Mouse (Mus musculus) erythroid progenitor cell, adult 5-6 weeks (primary cell): ENCODE data around the gene Cpne6. TPM values are rescaled to one million over a fixed set of nuclear protein-coding genes. Genes with fewer than 3 reads are reported as not detected.

Experiments
- ATAC-seq: replicated peaks from 2 replicates; pipeline ENCODE4 v1.8.0; 2016; ENCODE audit warnings: moderate number of reproducible peaks, mild to moderate bottlenecking, moderate TSS enrichment, inconsistent platforms; ENCODE audit not compliant: poor library complexity, low FRiP score, severe bottlenecking
- total RNA-seq, 2 experiments: library from RNA; stranded (forward) in 1 of 2; stranded (reverse) in 1 of 2; fragments of 150-400 nt in 1 of 2; fragments of 186-747, 209-891 nt in 1 of 2; gene quantifications; 2 replicates each; pipeline versions ENCODE4 v1.2.3 to v1.2.4; 2015 to 2017; ENCODE audit warnings: low replicate concordance in 2 of 2

Cpne6 gene
- total RNA-seq, 2 experiments from 2014 or later = not detected

DNA sequence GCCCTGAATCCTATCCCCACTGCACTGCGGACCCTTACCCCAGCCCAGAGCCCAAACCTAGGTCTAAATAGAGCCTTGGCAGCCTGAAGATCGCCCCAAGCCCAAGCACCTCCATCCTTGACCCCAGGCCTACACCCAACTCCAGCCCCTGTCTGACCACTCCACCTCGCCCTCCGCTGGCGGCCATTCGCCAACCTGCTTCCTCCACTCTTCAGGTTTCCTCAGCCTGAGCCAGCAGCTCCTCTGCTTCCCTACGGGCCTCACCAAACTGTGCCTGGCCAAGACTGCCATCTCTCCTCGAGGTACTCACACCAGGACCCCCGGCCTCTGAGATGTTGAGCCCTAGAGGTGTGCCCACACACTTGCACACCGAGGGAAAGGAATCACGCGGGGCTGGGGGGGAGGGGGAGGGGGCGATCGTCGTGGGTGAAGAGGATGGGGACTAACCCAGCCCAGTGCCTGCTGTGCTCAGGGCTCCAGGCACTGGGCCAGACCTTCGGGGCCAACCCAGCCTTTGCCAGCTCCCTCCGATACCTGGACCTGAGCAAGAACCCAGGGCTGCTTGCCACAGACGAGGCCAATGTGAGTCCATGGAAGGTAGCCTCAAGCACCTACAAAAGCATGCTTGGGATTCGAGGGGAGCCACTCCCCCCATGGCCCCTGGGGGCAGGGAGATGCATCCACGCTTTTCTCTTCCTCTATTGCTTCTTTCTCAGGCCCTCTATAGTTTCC, 14.6 kb upstream of the Cpne6 start:
- ATAC-seq = no peak

DNA sequence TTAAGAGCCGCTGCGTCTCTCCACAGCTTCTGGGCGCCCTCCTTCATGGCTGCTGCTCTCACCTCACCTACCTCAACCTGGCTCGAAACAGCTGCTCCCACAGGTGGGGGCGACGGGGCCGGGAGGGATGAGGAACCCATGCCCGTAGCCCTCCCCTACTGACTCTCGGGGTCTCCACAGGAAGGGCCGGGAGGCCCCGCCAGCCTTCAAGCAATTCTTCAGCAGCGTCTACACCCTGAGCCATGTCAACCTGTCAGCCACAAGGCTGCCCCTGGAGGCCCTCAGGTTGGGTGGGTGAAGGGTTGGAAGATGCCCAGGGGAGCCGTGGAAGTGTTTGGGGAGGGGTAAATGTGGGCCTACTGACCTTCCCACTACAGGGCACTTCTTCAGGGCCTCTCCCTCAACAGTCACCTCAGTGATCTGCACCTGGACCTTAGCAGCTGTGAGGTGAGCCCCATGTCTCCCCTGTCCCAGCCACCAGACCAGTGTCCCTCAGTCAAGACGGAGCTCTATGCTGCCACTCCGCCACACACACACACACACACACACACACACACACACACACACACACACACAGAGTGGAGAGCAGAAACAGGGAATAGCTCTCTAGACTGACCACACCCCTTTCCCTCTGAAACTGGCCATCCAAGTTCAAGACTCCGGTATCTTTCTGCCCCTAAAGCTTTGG, 13.3 kb upstream of the Cpne6 start:
- ATAC-seq = no peak

DNA sequence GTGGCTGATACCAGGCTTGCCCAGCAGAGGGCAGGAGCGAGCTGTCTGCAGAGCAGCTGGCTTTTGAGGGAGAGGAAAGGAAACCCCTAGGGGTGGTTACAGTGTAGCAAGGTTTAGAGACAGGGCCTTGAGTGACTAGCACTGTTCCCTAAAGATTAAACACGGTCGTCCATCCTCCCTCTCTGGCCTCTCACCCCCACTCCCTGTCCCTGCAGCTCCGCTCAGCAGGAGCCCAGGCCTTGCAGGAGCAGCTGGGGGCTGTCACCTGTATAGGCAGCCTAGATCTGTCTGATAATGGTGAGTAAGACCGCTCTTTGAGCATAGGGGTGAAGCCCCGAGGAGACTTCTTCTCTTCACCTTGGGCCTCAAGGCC, 12.8 kb upstream of the Cpne6 start:
- ATAC-seq = peak; percentile 55

DNA sequence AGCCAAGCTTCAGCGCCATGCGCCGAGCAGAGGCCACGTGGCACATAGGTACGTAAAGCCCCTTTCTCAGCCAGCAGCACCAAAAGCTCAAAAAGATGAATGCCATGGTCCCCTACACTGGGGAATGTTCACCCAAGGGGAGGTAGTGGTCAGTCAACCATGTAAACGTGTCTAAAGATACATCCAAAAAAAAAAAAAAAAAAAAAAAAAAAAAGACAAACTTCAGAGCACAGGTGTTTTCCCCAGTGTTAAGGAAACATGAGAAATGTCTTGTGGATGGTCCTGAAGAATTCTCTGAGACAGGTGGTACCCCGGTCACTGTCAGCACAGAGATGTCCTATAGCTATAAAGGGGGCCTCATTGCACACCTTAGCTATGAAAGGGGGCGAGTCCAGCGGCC, 4.6 kb upstream of the Cpne6 start:
- no peak for ATAC-seq

DNA sequence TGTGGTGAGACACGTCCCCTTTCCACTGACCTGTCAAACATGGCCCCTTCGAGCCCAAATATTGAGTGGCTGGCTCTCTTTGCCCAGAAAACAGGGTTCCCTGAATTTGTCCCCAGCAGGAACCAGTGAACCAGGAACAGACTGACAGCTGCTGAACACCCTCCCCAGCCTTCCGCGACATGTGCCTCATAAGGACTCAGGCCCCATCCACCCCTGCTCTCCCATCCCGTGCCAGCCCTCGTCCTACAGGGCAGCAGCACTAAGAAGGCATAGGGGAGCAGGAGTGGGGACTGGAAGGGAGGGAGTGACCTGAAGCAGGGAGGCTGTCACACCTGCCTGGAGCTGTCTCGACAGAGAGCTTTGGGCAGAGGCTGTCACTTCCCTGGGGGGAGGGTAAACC, 2.4 kb upstream of the Cpne6 start:
- no peak for ATAC-seq

DNA sequence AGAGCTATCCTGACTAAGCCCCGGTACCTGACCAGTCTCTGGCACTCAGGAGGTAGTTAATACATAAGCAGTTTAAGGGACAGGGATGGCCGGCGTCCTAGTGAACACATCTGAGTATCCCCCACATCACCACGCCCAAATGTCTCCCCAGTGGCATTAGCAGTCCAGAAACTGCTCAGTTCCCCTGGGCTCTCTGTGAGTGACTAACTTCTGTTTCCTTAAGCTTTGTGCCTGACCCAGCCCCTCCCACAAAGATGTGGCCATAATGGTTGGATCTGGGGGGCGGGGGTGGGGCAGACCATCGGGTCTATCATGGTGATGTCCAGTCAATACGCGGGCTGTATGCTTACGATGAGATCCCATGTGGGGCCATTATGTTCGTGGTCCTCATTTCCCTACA, 705 bp upstream of the Cpne6 start:
- no peak for ATAC-seq

DNA sequence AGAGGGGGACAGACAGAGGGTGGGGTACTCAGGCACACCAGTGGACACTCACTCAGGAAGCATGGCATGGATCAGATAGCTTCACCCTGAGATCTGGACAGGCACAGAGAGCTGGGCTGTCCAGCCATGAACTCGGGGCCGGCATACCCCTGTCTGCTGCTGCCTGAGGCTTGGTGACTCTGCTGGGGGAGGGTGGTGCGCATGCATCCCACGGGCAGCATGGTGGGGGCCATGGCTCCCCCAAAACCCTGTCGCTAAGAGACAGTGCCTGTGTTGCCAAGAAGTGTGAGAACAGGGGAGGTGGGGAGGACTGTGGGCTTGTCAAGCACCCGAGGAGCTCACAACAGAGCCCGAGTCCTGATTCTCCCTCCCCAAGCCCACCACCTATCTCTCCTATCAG, 792 bp downstream of the Cpne6 start:
- no peak for ATAC-seq

DNA sequence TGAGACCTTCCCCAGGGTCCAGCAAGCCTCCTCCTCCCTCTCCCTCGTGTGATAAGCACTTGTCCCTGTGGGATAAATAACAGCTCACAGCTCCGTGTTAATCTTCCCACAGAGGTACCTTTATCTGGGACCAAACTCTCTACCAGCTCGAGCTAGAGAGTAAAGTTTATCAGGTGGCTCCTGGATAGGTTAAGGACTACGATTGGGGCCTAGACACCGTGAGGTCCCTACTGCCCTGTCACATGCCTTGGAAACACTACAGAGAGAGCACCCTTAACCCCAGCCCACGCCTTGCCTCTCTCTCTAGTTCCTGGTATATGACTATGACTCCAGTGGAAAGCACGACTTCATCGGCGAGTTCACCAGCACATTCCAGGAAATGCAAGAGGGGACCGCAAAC, 3.7 kb downstream of the Cpne6 start:
- no peak for ATAC-seq

DNA sequence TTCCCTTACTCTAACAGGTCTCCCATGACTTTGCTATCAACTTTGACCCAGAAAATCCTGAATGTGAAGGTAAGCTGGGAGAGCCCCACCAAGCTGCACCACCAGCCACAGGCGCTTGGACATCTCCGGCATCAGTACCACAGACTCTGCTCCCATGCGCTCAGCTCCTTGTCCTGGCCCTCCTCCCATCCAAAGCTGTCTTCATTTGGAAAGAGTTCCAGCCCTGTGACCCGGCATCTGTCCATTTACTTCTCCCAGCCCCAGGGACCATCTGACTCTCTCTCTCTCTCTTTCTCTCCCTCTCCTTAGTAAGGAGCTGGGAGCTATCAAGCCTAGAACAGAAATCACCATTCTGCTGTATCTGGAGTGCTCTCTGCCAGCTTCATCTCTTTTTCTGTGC, 5.6 kb downstream of the Cpne6 start:
- no peak for ATAC-seq

DNA sequence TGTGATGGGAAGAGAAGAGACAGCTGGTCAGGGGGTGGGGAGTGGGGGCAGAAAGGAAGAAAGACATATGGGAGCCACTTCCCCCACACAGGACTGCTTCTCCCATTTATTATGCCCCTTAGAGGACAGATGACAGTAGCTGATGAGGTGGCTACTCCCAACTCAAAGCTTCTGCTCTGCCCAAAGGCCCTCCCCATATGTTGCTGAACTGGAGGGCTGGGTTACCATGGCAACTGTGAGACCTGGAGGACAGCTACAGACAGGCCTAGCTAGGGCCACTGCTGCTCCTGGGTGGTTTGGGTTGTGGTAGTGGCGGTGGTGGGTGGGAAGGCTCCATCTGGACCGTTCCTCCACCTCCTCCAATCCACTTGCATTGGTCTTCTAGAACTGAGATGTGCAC, 8.7 kb downstream of the Cpne6 start:
- no peak for ATAC-seq

DNA sequence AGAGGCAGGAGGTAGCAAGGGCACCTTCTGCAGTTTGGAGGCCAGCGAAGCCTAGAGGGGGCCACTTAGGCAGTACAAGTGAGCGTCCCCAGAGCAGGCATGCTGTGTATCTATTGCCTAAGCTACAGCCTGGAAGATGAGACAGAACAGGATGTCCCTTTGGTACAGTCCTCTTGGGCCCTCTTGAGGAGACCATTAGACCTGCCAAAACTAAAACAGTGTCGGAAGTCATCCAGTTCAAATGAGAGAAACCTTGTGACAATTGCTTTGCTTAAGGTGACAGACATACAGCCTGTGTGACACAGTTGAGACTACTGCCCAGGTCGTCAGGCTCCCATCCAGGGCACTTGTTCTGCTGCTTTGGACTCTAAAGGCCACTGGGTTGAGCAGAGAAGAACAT, 9.4 kb downstream of the Cpne6 start:
- ATAC-seq = no peak

DNA sequence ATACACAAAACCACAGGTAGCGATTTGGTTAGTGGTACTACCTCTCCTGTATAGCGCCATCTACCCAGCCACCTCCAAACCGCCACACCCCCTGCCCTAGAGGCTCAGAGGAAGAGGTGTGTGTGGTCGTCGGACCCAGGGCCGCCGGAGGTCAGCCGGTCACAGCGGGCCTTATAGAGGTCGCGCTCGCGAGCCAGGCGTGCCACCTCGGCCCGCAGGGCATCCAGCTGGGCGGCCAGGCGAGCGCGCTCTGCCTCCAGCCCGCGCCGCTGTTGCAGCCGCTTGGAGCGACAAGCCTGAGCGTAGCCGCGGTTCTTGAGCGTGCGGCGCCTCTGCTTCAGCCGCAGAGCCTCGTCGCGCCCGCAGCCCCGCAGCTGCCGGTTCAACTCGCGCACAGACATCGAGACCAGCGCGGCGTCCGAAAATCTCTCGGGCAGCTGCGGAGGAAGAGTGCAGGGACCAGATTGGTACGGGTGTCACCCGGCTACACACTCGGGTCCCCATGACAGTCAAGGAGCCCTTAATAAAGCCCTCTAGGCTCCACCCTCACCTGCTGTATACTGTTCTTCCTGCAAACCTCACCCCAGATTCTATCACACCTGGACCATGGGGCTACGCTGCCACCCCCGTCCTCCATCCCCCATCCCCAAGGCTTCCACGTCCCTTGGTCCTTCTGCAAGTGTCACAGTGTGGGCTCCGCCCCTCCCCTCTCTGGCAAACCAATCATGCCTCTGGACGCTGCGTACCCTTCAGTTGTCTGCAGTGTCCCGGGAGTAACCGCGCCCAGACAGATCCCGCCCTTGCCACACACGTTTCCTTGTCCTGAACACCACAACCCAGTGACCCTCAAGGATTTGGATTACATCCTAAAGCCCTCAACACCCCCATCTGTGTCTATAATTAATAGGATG, 10.5 kb downstream of the Cpne6 start:
- ATAC-seq = no peak

DNA sequence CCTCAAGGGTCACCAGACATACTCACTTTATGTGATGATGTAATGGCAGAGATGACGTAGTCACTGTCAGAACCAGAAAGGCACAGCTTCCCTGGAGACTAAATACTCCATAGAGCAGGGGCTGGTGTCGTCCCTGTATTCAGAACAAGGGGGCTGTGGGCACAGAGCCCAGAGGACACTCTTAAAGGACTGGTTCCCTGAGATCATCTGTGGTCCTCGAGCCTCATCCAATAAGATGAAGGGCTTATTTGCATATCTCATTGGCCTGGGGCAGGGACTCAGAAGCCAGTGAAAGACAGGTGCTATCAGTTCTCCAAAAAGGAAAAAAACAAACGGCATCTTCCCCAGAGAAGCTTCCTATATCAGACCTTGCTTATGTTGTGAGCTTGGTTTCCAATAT, 13.8 kb downstream of the Cpne6 start:
- ATAC-seq = no peak

DNA sequence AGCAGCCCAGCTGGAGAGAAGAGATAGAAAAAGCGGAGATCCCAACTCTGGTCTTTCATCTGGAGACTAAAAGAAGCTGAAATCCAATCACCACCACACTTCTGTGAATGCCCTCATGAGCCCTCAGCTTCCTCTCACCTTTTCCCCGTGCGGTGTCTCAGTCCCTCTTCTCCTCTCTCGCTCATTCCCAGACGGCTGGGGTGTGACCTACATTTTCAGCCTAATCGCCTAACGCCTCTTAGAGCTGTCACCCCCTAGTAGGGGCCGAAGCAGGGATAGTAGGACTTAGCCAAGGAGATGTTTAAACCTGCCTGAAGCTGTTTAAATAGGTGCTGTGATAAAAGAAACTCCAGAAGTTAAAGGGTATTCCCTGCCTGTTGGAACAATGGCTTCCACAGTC, 14.5 kb downstream of the Cpne6 start, which contains the start of gene Nrl:
TSS of gene Nrl (minus strand) at position 197 of the 400 bp plus-strand sequence.
- ATAC-seq = no peak

DNA sequence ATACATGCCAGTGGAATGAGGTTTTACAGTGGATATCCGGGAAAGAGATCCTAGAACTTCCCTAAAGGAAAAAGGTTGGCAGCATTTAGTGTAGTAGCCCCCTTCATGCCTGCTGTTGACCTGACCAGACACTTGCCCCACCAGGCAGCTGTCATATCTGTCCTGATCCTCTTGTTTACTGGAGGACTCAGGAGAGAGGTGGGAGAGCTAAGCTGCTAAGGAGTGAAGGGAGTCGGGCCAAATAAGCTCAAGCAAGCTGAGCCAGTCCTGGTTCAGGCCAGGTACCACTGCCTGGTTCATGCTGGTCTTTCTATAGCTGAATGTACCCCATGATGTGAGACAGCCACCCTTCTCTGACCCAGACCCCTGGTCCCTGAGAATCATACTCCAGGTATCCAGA, 16.4 kb downstream of the Cpne6 start:
- ATAC-seq = no peak

DNA sequence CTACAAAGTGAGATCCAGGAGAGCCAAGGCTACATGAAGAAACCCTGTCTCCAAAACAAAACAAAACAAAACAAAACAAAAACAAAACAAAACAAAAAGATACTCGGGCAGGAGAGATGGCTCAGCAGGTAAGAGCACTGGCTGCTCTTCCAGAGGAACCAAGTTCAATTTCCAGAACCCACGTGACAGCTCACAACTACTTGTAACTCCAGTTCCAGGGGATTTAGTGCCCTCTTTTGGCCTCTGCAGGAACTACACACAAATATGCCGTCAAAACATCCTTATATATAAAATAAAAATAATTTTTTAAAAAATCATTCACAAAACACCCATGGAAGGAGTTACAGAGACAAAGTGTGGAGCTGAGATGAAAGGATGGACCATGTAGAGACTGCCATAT, 17.7 kb downstream of the Cpne6 start:
- peak; percentile 75 for ATAC-seq

DNA sequence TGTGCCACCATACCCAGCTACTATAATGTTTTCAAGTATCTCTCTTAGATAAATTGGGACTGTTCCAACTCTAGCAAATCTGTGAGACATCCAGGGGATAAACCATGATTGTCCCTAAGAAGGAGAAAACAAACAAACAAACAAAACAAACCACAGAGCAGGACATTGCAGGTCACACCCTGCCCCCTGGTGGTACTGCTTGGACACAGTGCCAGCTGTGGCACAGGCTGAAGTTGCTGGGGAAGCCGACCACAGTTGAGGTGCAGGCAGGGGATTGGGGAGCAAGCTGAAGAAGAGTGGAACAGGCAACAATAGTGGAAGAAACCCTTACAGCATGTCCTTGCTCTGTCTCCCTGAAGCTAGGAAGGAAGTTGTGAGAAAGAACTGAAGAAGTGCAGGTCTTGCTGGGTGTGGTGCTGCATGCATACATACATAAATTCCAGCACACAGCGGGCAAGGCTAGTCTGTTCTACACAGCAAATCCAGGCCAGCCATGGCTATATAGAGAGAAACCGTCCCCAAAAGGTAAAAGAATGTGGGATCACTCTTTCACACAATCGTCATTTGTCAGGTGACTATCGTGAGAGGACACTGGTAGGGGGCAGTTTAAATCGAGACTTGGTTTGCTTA, 26.0 kb downstream of the Cpne6 start:
- no peak for ATAC-seq

DNA sequence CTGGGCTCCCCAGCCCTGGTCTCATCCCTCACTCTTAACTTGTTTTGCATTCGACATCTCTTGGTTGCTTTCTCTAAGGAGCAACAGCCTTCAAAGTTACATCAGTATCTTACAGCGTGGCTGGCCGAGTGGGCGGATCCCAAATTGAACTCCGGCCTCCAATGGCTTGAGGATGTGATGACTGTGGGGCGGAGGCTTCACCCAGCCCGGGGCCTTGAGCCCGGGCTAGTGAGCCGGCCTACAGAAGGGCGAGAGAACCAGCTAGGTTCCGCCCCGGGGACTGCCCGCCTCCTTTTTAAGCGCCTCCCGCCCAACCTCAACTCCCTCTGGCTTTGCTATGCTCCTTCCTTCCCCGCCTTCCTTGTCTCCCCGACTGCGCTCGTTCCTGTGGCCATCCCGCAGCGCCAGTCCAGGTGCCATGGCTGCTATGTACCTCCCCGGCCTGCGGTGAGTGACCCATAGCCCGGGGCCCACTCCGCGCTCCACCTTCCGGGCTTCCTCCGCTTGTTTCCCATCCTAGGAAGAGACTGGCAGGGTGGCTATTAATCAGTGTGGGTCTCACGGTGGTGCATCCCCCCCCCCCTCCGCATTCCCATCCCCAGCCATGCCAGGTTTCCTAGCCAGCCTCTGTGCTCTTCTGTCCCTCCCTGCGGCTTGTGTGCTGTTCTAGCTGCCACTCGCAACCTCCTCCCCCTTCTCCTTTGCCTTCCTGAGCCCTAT, 30.0 kb downstream of the Cpne6 start, which contains the start of gene Pck2:
TSS of gene Pck2 (plus strand) at position 200 of the 720 bp plus-strand sequence.
- peak; percentile 86 for ATAC-seq

DNA sequence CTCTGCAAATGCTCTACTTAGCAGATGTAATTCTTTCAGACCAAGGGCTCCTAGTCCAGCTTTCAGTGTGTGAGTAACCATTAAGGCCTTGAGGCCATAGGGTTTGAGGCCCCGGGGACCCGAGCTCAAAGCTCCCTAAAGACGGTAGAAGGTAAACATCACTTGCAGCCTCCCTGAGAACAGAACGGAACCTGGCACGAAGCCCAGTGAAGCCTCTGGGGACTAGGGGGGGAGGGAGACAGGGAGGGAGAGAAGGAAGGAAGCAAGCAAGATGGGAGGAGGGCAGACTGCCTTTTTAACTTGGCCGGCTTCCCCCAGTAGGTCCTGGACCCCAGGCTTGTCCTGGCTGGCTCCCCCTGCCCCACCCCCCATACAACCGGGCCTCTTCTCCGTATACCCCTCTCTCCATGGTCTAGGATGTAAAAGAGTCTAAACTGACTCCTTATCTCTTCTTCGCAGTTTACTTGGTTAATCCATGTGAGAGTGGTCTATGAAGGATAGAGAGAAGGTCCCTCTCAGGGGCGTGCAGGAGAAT, 30.6 kb downstream of the Cpne6 start:
- ATAC-seq = peak; percentile 25
